Mouse (Mus musculus): ENCODE measurements around the gene Olfr1418. TPM values are rescaled to one million over a fixed set of nuclear protein-coding genes. Genes with fewer than 3 reads are reported as not detected.

The Olfr1418 gene
- polyA plus RNA-seq, 1 experiment, result not detected

DNA sequence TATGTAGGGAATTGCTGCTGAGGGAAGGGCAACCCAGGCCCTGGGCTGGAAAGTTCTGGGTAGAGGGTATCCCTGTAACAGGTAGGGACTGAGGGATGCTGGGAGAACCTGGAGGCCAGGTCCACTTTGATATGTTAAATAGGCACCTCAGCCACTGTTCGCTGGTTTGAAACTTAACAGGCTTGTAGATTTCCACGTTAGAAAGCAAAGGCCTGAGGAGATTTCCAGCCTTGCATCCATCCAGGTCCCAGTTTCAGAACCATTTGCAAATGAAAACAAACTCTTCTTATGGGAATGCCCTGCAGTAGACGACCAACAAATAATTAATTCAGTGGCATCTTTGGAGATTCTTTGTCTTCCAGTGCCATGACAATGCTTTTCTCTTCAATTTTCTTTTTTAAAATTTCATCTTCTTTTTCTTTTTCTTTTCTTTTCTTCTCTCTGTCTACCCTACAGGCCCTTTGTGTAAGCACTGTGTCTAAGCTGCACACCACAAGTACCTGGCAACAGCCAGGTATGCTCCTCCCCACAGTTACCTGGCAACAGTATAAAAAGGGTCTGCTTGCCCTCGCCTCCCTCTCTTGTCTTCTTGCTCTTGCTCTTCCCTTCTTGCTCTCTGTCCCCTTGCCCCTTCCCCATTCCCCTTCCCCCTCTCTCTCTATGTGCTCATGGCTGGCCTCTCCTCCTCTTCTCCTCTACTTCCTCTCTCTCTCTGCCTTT is 37.4 kb downstream of the Olfr1418 start:
- no peaks in the 10 kb centered on the region for H3K27me3 ChIP-seq (ENCODE audit: control insufficient read depth, insufficient read depth, insufficient read length)
- TF ChIP-seq CEBPB (IDR thresholded peaks at IDR 0.05; ENCODE audit: insufficient read depth, poor library complexity, severe bottlenecking) (no peak), USF1 (IDR thresholded peaks at IDR 0.05; ENCODE audit: low read depth) (no peak), SRF (IDR thresholded peaks at IDR 0.05; ENCODE audit: control insufficient read depth, insufficient read length, low read depth) (no peak), POLR2A (IDR thresholded peaks at IDR 0.05; ENCODE audit: insufficient read length, low read depth) (no peak), TCF3 (IDR thresholded peaks at IDR 0.05; ENCODE audit: insufficient read length, low read depth) (no peak), MYOG (IDR thresholded peaks at IDR 0.05; ENCODE audit: control insufficient read depth in 1 of 3, insufficient read depth in 1 of 3, insufficient read length in 2 of 3, low read depth in 2 of 3) (no peak), MYOD1 (IDR thresholded peaks at IDR 0.05; ENCODE audit: control insufficient read depth in 1 of 3, insufficient read length in 2 of 3, low read depth in 2 of 3) (no peak), TCF12 (IDR thresholded peaks at IDR 0.05; ENCODE audit: insufficient read depth, poor library complexity, severe bottlenecking) (no peak)

DNA sequence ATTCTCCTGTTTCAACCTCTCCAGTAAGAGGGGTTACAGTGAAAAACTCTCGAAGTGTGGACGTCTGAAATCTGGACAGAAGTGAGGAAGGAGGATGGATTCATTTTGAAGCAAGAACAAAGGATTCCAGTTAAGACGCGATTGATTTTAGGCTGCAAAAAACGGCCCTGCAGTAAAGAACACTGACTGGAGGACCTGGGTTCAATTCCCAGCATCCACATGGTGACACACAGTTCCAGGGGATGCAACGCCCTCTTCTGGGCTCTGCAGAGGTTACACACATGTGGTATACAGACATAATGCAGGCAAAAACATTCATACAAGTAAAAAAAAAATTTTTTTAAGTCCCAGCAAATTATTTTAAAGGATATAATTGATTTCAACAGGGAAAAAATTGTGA is 40.7 kb downstream of the Olfr1418 start:
- Histone ChIP-seq H3K4me2 (ENCODE audit: low read depth) (peak overlapping the region; percentile 100), H3K4me3 (peak overlapping the region; percentile 39), H3ac (ENCODE audit: control insufficient read depth, insufficient read length) (no peak overlapping the region), H3K36me3 (ENCODE audit: control insufficient read depth, insufficient read depth) (no peaks in the 10 kb centered on the region), H3K79me2 (ENCODE audit: control insufficient read depth, insufficient read depth) (no peaks in the 10 kb centered on the region), H3K27me3 (ENCODE audit: control insufficient read depth, insufficient read depth, insufficient read length) (no peaks in the 10 kb centered on the region)
- no peak for TF ChIP-seq SRF (IDR thresholded peaks at IDR 0.05; ENCODE audit: control insufficient read depth, insufficient read length, low read depth)

More for the DNA sequence above, 37.4 kb downstream of the Olfr1418 start:
- Histone ChIP-seq H3ac (ENCODE audit: control insufficient read depth, insufficient read length) (no peak overlapping the region), H3K36me3 (ENCODE audit: control insufficient read depth, insufficient read depth) (no peaks in the 10 kb centered on the region), H3K4me2 (ENCODE audit: low read depth) (no peak overlapping the region), H3K79me2 (ENCODE audit: control insufficient read depth, insufficient read depth) (no peaks in the 10 kb centered on the region), H3K4me3 (no peak overlapping the region)

- Histone ChIP-seq H3K36me3 (ENCODE audit: control insufficient read depth, insufficient read depth) (no peaks in the 10 kb centered on the region), H3K79me2 (ENCODE audit: control insufficient read depth, insufficient read depth) (no peaks in the 10 kb centered on the region), H3K4me2 (ENCODE audit: low read depth) (peak overlapping the region; percentile 100), H3K4me3 (peak overlapping the region; percentile 39), H3ac (ENCODE audit: control insufficient read depth, insufficient read length) (no peak overlapping the region), H3K27me3 (ENCODE audit: control insufficient read depth, insufficient read depth, insufficient read length) (no peaks in the 10 kb centered on the region)
- no peak for TF ChIP-seq REST (IDR thresholded peaks at IDR 0.05; ENCODE audit: insufficient read depth, insufficient read length)
- no peak for TF ChIP-seq MYOD1 (IDR thresholded peaks at IDR 0.05; ENCODE audit: control insufficient read depth in 1 of 3, insufficient read length in 2 of 3, low read depth in 2 of 3)
Observed at GRCm38 (mm10) chr19:11819800-11820199, 41.1 kb downstream of the Olfr1418 start.

DNA sequence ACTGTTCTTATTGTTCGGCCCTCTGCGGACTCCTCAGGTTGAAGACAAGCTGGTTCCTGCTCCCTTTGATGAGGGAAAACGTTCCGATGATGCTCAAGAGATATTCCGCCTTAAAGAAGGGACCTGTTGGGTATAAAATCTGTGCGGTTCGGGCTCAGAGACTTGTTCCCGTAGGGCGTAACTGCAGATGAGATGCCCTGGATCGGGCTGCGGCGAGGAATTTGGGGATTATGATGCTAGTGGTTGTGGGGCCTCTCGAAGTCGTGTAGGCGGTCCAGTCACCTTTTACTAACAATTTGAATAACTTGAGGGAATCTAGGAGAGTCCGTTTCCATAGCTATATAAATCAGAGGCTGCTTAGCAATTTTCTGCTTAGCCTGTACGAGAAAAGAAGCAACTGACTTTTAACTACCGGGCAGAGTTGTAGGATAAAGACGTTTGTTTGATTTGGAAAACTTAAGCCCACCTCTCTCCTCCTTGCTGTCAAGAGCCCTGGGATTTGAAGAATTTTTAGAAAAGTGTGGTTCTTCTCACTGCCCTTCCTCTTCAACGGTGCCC is 41.6 kb downstream of the Olfr1418 start, which contains the start of gene Stx3:
Gene Stx3 (minus strand): TSS at position 261 of the 558 bp plus-strand sequence.
- Histone ChIP-seq H3K27me3 (ENCODE audit: control insufficient read depth, insufficient read depth, insufficient read length) (no peaks in the 10 kb centered on the region), H3K79me2 (ENCODE audit: control insufficient read depth, insufficient read depth) (no peaks in the 10 kb centered on the region), H3K4me2 (ENCODE audit: low read depth) (peak within 1 kb of the TSS; percentile 100), H3K4me3 (peak within 1 kb of the TSS; percentile 39), H3ac (ENCODE audit: control insufficient read depth, insufficient read length) (no peak within 1 kb of the TSS), H3K36me3 (ENCODE audit: control insufficient read depth, insufficient read depth) (no peaks in the 10 kb centered on the region)
- no peak for TF ChIP-seq MYOG (IDR thresholded peaks at IDR 0.05; ENCODE audit: control insufficient read depth in 1 of 3, insufficient read depth in 1 of 3, insufficient read length in 2 of 3, low read depth in 2 of 3)
- no peak for TF ChIP-seq POLR2A (IDR thresholded peaks at IDR 0.05; ENCODE audit: insufficient read length, low read depth)
- no peak for TF ChIP-seq CEBPB (IDR thresholded peaks at IDR 0.05; ENCODE audit: insufficient read depth, poor library complexity, severe bottlenecking)
- TF ChIP-seq POLR2AphosphoS2 (IDR thresholded peaks at IDR 0.05; ENCODE audit: insufficient read length, low read depth), result no peak
- TF ChIP-seq MYOD1 (IDR thresholded peaks at IDR 0.05; ENCODE audit: control insufficient read depth in 1 of 3, insufficient read length in 2 of 3, low read depth in 2 of 3), result no peak
- TF ChIP-seq TCF3 (IDR thresholded peaks at IDR 0.05; ENCODE audit: insufficient read length, low read depth), result no peak
- TF ChIP-seq TCF12 (IDR thresholded peaks at IDR 0.05; ENCODE audit: insufficient read depth, poor library complexity, severe bottlenecking), result no peak
- no peak for TF ChIP-seq MAX (IDR thresholded peaks at IDR 0.05; ENCODE audit: low read depth)
- TF ChIP-seq SRF (IDR thresholded peaks at IDR 0.05; ENCODE audit: control insufficient read depth, insufficient read length, low read depth), result no peak
- TF ChIP-seq REST (IDR thresholded peaks at IDR 0.05; ENCODE audit: insufficient read depth, insufficient read length), result no peak
- no peak for TF ChIP-seq E2F4 (IDR thresholded peaks at IDR 0.05; ENCODE audit: insufficient read depth)
- TF ChIP-seq USF1 (IDR thresholded peaks at IDR 0.05; ENCODE audit: low read depth), result no peak

DNA sequence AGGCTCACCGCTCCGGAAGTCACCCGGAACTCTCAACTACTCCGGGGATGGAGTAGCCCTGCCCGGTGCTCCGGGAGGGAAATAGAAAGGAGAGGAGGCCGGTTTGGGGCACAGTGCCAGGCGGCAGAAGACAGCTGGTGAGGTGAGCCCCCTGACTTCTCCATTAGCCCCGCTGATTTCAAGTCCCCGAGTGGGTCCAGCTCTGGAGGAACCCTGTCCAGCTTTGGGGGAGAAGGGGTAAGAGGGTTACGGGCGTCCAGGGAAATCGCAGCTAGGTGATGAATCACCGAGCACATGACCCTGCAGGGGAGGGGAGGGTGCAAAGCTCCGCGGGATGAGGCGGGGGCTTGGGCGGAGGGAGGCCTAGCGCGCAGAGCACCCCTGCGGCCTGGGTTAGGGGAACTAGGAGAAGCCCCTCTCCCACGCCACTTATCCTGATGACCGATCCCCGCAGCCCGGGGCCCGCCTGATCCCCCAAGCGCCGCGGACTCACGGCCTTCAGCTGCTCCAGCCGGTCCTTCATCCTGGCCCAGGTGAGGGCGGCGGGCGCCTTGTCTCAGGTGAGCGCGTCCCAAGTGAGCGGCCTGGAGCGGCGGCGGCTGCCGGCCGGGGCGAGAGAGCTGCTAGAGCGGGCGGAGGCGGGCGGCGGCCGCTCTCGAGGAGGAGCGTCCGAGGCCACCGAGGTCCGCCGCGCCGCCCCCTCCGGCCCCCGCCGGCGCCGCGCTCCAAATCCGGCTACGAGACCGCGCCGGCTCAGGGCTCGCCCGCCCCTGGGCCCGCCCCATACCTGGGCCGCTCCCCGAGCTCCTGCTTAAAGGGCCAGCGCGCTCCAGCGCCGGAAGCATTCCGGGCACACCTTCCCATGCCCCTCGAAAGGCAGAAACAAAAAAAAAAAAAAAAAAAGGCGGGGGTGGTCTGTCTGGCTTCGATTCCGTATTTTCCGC is 42.4 kb downstream of the Olfr1418 start:
- no peaks in the 10 kb centered on the region for H3K36me3 ChIP-seq (ENCODE audit: control insufficient read depth, insufficient read depth)
- TF ChIP-seq E2F4 (IDR thresholded peaks at IDR 0.05; ENCODE audit: insufficient read depth) (no peak), TCF3 (IDR thresholded peaks at IDR 0.05; ENCODE audit: insufficient read length, low read depth) (no peak), SRF (IDR thresholded peaks at IDR 0.05; ENCODE audit: control insufficient read depth, insufficient read length, low read depth) (no peak), MYOG (IDR thresholded peaks at IDR 0.05; ENCODE audit: control insufficient read depth in 1 of 3, insufficient read depth in 1 of 3, insufficient read length in 2 of 3, low read depth in 2 of 3) (no peak), CEBPB (IDR thresholded peaks at IDR 0.05; ENCODE audit: insufficient read depth, poor library complexity, severe bottlenecking) (no peak), TCF12 (IDR thresholded peaks at IDR 0.05; ENCODE audit: insufficient read depth, poor library complexity, severe bottlenecking) (no peak), MYOD1 (IDR thresholded peaks at IDR 0.05; ENCODE audit: control insufficient read depth in 1 of 3, insufficient read length in 2 of 3, low read depth in 2 of 3) (peak in 1 of 3 experiments; percentile 8), POLR2A (IDR thresholded peaks at IDR 0.05; ENCODE audit: insufficient read length, low read depth) (no peak), USF1 (IDR thresholded peaks at IDR 0.05; ENCODE audit: low read depth) (peak; percentile 52)
- no peaks in the 10 kb centered on the region for H3K79me2 ChIP-seq (ENCODE audit: control insufficient read depth, insufficient read depth)
- H3ac ChIP-seq (ENCODE audit: control insufficient read depth, insufficient read length), result no peak overlapping the region
- H3K27me3 ChIP-seq (ENCODE audit: control insufficient read depth, insufficient read depth, insufficient read length), result no peaks in the 10 kb centered on the region
- peak overlapping the region; percentile 100 for H3K4me2 ChIP-seq (ENCODE audit: low read depth)
- H3K4me3 ChIP-seq, result peak overlapping the region; percentile 39
